In genomic region chr7:19923797-19924196, GRCm38 (mm10) we compare ENCODE assay signal across 15 mouse cellular contexts. TPM values are rescaled to one million over a fixed set of nuclear protein-coding genes. Genes with fewer than 3 reads are reported as not detected.
DNase-seq lines count a peak whose midpoint lies in the region; ATAC-seq lines count a peak whose summit lies in the region.
"Had no signal": no experiment of that assay in that cellular context is flagged by ENCODE, and none has a peak within 500 bp of the region (broad histone marks: within the 10 kb centered on the region; RNA-seq: fewer than 3 reads in every experiment).

No protein-coding gene starts in this region.

- 8% methylated on average over 9 of the region's 15 CpGs for WGBS in heart, embryonic 13.5 days
- WGBS in midbrain, embryonic 16.5 days, result 10% methylated on average over 9 of the region's 15 CpGs
- WGBS in midbrain, embryonic 15.5 days, result 11% methylated on average over 9 of the region's 15 CpGs
- 14% methylated on average over 12 of the region's 15 CpGs for WGBS in hindbrain, embryonic 16.5 days

- peaks cover 27% of the 10 kb centered on the region for H3K4me1 ChIP-seq in heart, embryonic 13.5 days
- H3K4me1 ChIP-seq in midbrain, embryonic 16.5 days (ENCODE audit: control insufficient read depth, insufficient read depth, low read length), result peaks cover 4% of the 10 kb centered on the region
- H3K4me1 ChIP-seq in midbrain, embryonic 15.5 days, result peaks cover 10% of the 10 kb centered on the region
- 0 out of 2 replicates have a peak, but pooled peaks cover 6% of the 10 kb centered on the region for H3K4me1 ChIP-seq in hindbrain, embryonic 16.5 days (ENCODE audit: control insufficient read depth, insufficient read depth, low read depth, low read length)

- H3K27ac ChIP-seq in heart, embryonic 13.5 days (replicated peaks), result no peak overlapping the region
- H3K27ac ChIP-seq in midbrain, embryonic 16.5 days (ENCODE audit: low read length), result no peak overlapping the region
- no peak overlapping the region for H3K27ac ChIP-seq in midbrain, embryonic 15.5 days
- H3K27ac ChIP-seq in hindbrain, embryonic 16.5 days (ENCODE audit: low read depth, low read length), result no peak overlapping the region
- H3K27ac ChIP-seq: limb, embryonic 13.5 days had no signal

- H3K36me3 ChIP-seq in heart, embryonic 13.5 days, result no peaks in the 10 kb centered on the region
- no peaks in the 10 kb centered on the region for H3K36me3 ChIP-seq in midbrain, embryonic 16.5 days (ENCODE audit: control insufficient read depth, insufficient read depth, low read length)
- H3K36me3 ChIP-seq in midbrain, embryonic 15.5 days (replicated peaks), result no peaks in the 10 kb centered on the region
- no peaks in the 10 kb centered on the region for H3K36me3 ChIP-seq in hindbrain, embryonic 16.5 days (ENCODE audit: control insufficient read depth, insufficient read depth, low read length)
- H3K36me3 ChIP-seq: limb, embryonic 13.5 days had no signal

- DNase-seq in heart, adult 18-20 months, result no peak
- no peak for DNase-seq in spleen, postnatal 36 days (ENCODE audit: low spot score in 2 of 2)
- DNase-seq in adrenal gland, postnatal 25 days, result no peak
- no peak for DNase-seq in urinary bladder, postnatal 14 days (ENCODE audit: low spot score)
- DNase-seq: adrenal gland, postnatal 10 days; cerebellum, postnatal 10 days had no signal

- no peak overlapping the region; the same call in 1 of the 2 replicates for H3K9ac ChIP-seq in heart, embryonic 13.5 days
- H3K9ac ChIP-seq in midbrain, embryonic 16.5 days (ENCODE audit: low read depth, low read length), result no peak overlapping the region
- no peak overlapping the region for H3K9ac ChIP-seq in midbrain, embryonic 15.5 days
- H3K9ac ChIP-seq in hindbrain, embryonic 16.5 days (ENCODE audit: low read depth, low read length), result no peak overlapping the region
- H3K9ac ChIP-seq: limb, embryonic 13.5 days had no signal

- no peak overlapping the region for H3K4me3 ChIP-seq in heart, embryonic 13.5 days
- H3K4me3 ChIP-seq in midbrain, embryonic 16.5 days (ENCODE audit: low read depth, low read length), result no peak overlapping the region
- H3K4me3 ChIP-seq in midbrain, embryonic 15.5 days, result no peak overlapping the region
- H3K4me3 ChIP-seq in hindbrain, embryonic 16.5 days (ENCODE audit: low read length), result no peak overlapping the region
- H3K4me3 ChIP-seq: limb, embryonic 13.5 days had no signal

- H3K27me3 ChIP-seq in heart, embryonic 13.5 days (replicated peaks), result peaks cover 3% of the 10 kb centered on the region; the same call in 1 of the 2 replicates
- H3K27me3 ChIP-seq in midbrain, embryonic 16.5 days (ENCODE audit: control insufficient read depth, insufficient read depth, low read depth, low read length), result no peaks in the 10 kb centered on the region
- no peaks in the 10 kb centered on the region for H3K27me3 ChIP-seq in midbrain, embryonic 15.5 days (replicated peaks)
- H3K27me3 ChIP-seq in hindbrain, embryonic 16.5 days (replicated peaks; ENCODE audit: control insufficient read depth, insufficient read depth, low read length), result no peaks in the 10 kb centered on the region

- ATAC-seq in heart, embryonic 13.5 days (ENCODE audit: extremely low read depth, insufficient number of reproducible peaks, low FRiP score, low TSS enrichment), result no peak
- ATAC-seq in midbrain, embryonic 16.5 days, result no peak
- no peak for ATAC-seq in midbrain, embryonic 15.5 days (replicated peaks)
- ATAC-seq in hindbrain, embryonic 16.5 days, result no peak

- H3K4me2 ChIP-seq in heart, embryonic 13.5 days, result peak overlapping the region; percentile 48
- H3K4me2 ChIP-seq in midbrain, embryonic 16.5 days (ENCODE audit: low read length), result peak overlapping the region; percentile 5; the same call in 1 of the 2 replicates
- no peak overlapping the region for H3K4me2 ChIP-seq in midbrain, embryonic 15.5 days
- H3K4me2 ChIP-seq in hindbrain, embryonic 16.5 days (ENCODE audit: low read length), result peak overlapping the region; percentile 8; the same call in 1 of the 2 replicates
- H3K4me2 ChIP-seq: limb, embryonic 13.5 days had no signal

- no peaks in the 10 kb centered on the region for H3K9me3 ChIP-seq in heart, embryonic 13.5 days
- H3K9me3 ChIP-seq in midbrain, embryonic 16.5 days (replicated peaks; ENCODE audit: control insufficient read depth, low read length, poor library complexity, severe bottlenecking), result no peaks in the 10 kb centered on the region
- no peaks in the 10 kb centered on the region for H3K9me3 ChIP-seq in midbrain, embryonic 15.5 days
- no peaks in the 10 kb centered on the region for H3K9me3 ChIP-seq in hindbrain, embryonic 16.5 days (ENCODE audit: control insufficient read depth, low read length)
- H3K9me3 ChIP-seq: limb, embryonic 13.5 days had no signal

RNA-seq across cellular contexts. Expression of gene Pvr, which starts 2.8 kb away (rescaled TPM):
- 15.7 TPM in 2 replicates for polyA plus RNA-seq in heart, embryonic 13.5 days (2015; fragmentation: Nextera tagmentation; extraction: Ambion mirVana)
- 10 to 100 TPM; 18.5 to 19.5 TPM for total RNA-seq in heart, adult 18-20 months (2021)
- 9.3 and 11.5 TPM in 2 replicates for polyA plus RNA-seq in midbrain, embryonic 16.5 days (2015; fragmentation: Nextera tagmentation; extraction: Ambion mirVana)
- 11.5 and 12.6 TPM in 2 replicates for polyA plus RNA-seq in midbrain, embryonic 15.5 days (2015; fragmentation: Nextera tagmentation; extraction: Ambion mirVana)
- polyA plus RNA-seq in hindbrain, embryonic 16.5 days (2015; fragmentation: Nextera tagmentation; extraction: Ambion mirVana), result 9.6 and 10.8 TPM in 2 replicates
- 31.6 and 34.1 TPM in 2 replicates for total RNA-seq in adrenal gland, postnatal 25 days (2021)

RNA-seq across cellular contexts. Expression of gene Igsf23, which starts 26.8 kb away (rescaled TPM):
- polyA plus RNA-seq in heart, embryonic 13.5 days (2015; fragmentation: Nextera tagmentation; extraction: Ambion mirVana), result 1.2 and 1.6 TPM in 2 replicates
- 1 to 10 TPM; 1.1 to 2.2 TPM for total RNA-seq in heart, adult 18-20 months (2021)
- polyA plus RNA-seq in midbrain, embryonic 16.5 days (2015; fragmentation: Nextera tagmentation; extraction: Ambion mirVana), result not detected in 2 replicates
- polyA plus RNA-seq in midbrain, embryonic 15.5 days (2015; fragmentation: Nextera tagmentation; extraction: Ambion mirVana), result not detected in 2 replicates
- not detected in 2 replicates for polyA plus RNA-seq in hindbrain, embryonic 16.5 days (2015; fragmentation: Nextera tagmentation; extraction: Ambion mirVana)
- not detected in 2 replicates for total RNA-seq in adrenal gland, postnatal 25 days (2021)
- total RNA-seq: gastrocnemius, postnatal 4 days had no signal
- polyA plus RNA-seq: macrophage; neural tube, embryonic 14.5 days had no signal

RNA-seq across cellular contexts. Expression of gene Ceacam19, which starts 36.0 kb away (rescaled TPM):
- polyA plus RNA-seq in heart, embryonic 13.5 days (2015; fragmentation: Nextera tagmentation; extraction: Ambion mirVana), result not detected in 2 replicates
- total RNA-seq in heart, adult 18-20 months (2021), result not detected
- not detected in 2 replicates for polyA plus RNA-seq in midbrain, embryonic 16.5 days (2015; fragmentation: Nextera tagmentation; extraction: Ambion mirVana)
- not detected in 2 replicates for polyA plus RNA-seq in midbrain, embryonic 15.5 days (2015; fragmentation: Nextera tagmentation; extraction: Ambion mirVana)
- not detected in 2 replicates for polyA plus RNA-seq in hindbrain, embryonic 16.5 days (2015; fragmentation: Nextera tagmentation; extraction: Ambion mirVana)
- not detected in 2 replicates for total RNA-seq in adrenal gland, postnatal 25 days (2021)
- total RNA-seq: adrenal gland, postnatal 10 days; gastrocnemius, postnatal 4 days had no signal
- polyA plus RNA-seq: neural tube, embryonic 14.5 days had no signal

RNA-seq across cellular contexts. Expression of gene Ceacam20, which starts 41.4 kb away (rescaled TPM):
- polyA plus RNA-seq in heart, embryonic 13.5 days (2015; fragmentation: Nextera tagmentation; extraction: Ambion mirVana), result not detected in 2 replicates
- not detected for total RNA-seq in heart, adult 18-20 months (2021)
- not detected in 2 replicates for polyA plus RNA-seq in midbrain, embryonic 16.5 days (2015; fragmentation: Nextera tagmentation; extraction: Ambion mirVana)
- not detected in 2 replicates for polyA plus RNA-seq in midbrain, embryonic 15.5 days (2015; fragmentation: Nextera tagmentation; extraction: Ambion mirVana)
- not detected in 2 replicates for polyA plus RNA-seq in hindbrain, embryonic 16.5 days (2015; fragmentation: Nextera tagmentation; extraction: Ambion mirVana)
- total RNA-seq in adrenal gland, postnatal 25 days (2021), result not detected in 2 replicates
- total RNA-seq: adrenal gland, postnatal 10 days; gastrocnemius, postnatal 4 days had no signal
- polyA plus RNA-seq: limb, embryonic 13.5 days; macrophage; neural tube, embryonic 14.5 days; spleen, adult 2 months had no signal
